Mouse (Mus musculus) retina, embryonic 14.5 days (tissue): ENCODE data around the gene Ap5b1.

Experiments
- DNase-seq: peaks from one replicate; pipeline ENCODE4 v3.0.0-alpha.2; 2015; ENCODE audit warnings: low spot score

Ap5b1 gene

DNA sequence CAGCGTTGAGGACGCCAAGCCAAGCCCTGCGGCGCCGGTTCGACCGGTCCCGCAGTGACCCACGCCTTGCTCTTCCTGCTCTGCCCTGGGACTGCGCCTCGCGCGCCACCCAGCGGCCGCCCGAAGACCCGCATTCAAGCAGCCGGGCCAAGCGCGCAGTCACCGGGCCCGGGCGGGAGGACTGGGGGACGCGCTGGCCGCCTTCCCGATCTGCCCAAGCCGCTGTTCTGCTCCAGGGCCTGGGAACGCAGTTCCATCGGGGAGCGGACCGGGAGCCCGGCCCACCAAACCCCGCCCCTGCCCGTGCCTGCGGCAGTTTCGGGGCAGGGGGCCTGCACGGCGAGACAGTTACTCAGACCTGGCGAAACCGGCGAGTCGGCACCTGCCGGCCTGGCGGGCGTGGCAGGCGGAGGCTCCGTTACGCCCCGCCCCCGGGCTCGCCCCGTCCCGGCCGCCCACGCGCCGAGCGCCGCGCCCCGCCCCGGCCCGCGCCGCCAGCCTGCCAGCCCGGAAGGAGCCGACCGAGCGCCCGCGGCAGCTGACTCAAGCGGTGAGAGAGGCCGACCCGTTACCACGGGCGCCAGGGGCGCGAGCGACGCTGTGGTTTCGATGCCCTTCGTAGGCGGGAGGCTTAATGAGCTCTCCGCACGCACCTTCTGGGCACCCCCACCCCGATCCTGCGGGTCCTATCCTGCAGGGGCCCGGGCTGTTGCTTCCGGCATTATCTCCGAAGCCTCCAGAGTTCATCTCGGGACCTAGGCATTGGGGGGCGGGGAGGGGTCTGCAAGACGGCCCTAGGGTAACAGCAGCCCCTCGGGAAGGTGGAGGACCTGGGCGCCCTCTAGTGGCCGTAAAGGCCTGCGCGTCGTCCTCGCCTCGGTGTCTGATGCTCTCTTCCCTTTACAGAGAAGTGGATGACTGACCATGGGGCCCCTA, at the start of gene Ap5b1:
Gene Ap5b1 (plus strand): TSS at position 492 of the 936 bp plus-strand sequence.
- DNase-seq = peak; percentile 94

DNA sequence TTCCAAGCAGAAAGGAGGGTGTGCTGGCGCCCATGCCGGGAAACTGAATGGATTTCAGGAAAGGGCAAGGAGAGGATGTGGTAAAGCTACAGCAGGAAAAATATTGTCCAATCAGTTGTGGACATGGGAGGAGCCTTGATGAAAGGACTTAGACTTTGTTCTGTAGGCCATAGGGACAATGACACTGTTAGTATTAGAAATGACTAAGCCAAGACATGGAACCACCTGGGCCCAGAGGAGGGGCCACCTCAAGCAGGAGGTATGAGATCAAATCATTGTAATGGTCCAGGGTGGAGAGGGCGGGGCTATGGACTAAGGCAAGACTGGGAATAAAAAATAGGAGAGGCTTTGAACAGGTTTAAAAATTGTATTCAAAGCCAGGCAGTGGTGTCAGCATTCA, 49.1 kb upstream of the Ap5b1 start:
- DNase-seq = no peak

DNA sequence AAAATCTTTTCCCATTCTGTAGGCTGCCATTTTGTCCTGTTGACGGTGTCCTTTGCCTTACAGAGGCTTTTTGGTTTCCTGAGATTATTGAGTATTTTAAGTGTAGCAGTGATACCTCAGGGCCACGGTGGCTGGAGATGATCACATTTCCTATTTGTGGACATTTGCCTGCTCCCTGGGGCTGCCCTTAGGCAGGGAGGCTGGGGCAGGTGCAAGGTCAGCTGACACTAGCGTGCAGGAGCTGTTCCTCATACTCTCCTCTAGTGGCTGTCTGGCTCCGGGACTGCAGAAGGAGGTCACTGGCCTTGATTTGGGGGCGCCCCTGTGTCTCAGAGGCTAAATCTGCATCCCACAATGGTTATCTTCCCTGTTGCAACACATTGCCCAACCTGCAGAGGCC, 42.6 kb upstream of the Ap5b1 start:
- no peak for DNase-seq

- DNase-seq = peak; percentile 100
These were observed 38.3 kb upstream of the Ap5b1 start for GRCm38 (mm10) chr19:5529325-5530137.

- no peak for DNase-seq
These were observed 37.7 kb upstream of the Ap5b1 start for GRCm38 (mm10) chr19:5530138-5530524.

DNA sequence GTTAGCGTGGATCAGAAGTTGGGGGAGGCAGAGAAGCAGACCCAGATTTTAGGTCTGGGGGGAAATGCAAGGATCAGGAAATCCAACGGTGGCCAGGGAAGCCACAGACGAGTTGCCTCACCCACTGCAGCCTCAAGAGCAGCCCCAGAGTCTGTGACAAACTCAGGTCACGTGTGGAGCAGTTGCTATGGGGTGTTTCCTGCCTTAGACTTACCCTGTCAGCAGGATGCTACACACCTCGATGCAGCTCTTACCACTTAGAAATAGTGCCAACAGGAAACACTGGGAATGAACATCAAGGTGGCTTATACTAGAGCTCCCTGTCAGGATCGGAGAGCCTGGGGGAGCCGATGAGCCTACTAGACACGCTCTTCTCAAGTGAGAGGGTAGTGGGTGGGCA, 35.3 kb upstream of the Ap5b1 start:
- no peak for DNase-seq

- DNase-seq = no peak
These were observed 29.0 kb upstream of the Ap5b1 start for GRCm38 (mm10) chr19:5538786-5539185.

DNA sequence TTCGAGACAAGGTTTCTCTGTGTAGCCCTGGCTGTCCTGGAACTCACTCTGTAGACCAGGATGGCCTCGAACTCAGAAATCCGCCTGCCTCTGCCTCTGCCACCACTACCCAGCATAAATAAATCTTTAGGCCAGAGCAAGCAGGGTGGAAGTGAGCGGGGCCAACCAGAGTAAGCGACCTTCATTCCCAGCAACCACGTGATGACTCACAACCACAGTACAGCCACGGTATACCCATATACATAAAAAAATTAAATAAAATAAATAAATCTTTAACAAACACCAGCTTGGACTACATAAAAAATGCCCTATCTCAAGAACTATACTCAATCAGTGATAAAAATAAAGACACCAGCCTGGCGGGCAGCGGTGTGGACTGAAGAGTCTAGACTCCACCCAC, 24.5 kb upstream of the Ap5b1 start:
- DNase-seq = no peak

DNA sequence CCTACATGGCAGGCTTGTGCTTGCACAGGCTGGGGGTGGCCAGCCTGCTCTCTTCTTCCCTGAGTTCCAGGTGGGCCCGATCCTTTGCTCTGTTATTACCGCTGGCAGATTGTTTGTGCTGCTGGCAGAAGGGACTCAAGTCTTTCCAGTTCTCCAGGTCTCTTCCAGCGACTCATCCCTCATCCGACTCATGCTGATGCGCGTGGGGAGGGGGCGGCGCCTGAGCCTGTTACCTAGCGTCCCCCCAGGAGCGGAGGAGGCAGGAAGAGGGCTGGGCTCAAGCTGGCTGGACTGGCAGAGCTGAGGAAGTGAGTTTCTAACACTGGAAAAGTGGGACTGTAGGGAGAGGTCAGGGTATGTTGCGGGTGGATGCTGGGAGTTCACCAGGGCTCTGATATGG, 23.8 kb upstream of the Ap5b1 start:
- DNase-seq = no peak

- DNase-seq = no peak
These were observed 20.3 kb upstream of the Ap5b1 start for GRCm38 (mm10) chr19:5547471-5548056.

GRCm38 (mm10) chr19:5553802-5554201, 14.0 kb upstream of the Ap5b1 start:
- DNase-seq = no peak

DNA sequence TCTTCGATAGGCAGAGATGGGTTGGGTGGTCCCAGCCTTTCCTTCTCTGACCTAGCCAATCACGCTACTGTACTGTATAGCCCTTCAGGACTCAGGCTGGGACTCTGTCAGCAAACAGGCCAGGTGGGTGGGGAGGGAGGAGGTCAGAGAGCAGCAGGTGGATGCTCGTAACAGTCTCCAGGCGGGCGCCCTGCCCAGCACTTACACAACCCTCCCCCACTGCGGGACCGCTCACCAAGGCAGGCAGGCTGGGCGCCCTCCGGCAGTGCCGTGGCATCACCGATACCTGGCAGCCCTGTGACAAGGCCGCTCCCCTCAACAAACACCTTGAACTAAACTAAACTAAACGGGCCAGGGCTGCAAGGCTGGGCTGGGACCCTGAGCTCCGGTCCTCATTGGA, 13.6 kb upstream of the Ap5b1 start:
- no peak for DNase-seq

DNA sequence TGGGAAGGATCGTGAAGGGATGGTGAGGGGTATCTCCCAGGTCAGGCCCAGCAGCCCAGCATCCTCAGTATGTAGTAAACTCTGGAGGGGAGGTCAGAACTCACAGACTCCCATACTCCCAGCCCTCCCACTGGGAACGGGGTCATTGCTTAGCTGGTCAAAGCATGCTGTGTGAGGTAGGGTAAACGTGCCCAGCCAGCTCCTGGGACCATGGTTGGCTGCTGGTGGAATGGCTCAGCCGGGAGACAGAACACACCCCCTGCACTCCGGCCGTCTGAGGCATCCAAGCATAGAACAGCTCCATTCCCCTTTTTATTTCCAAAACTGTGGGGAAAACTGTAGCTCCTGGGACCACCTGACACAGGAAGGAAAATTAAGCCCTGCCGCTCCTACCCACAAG, 9.7 kb upstream of the Ap5b1 start:
- DNase-seq = no peak

- DNase-seq = no peak
These were observed 9.1 kb upstream of the Ap5b1 start for GRCm38 (mm10) chr19:5558770-5559169.

DNA sequence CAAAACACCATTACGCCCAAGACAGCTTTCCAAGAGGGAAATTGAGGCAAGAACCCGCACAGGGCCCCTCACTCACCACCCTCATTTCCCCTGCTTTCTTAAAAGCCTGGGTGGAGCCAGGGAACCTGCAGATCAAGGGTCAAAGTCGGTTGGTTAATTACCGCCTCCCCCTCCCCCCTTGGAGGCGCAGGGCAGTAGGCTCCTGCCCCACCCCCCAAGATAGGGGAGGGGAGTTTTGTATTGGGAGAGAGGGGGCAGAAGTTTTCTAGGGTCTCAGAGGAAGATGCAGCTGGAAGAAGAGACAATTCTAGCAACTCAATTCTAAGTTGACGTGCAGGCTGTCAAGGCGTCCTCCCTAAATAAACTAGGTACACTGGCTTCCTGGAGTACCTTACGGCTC, 8.6 kb upstream of the Ap5b1 start:
- no peak for DNase-seq

DNA sequence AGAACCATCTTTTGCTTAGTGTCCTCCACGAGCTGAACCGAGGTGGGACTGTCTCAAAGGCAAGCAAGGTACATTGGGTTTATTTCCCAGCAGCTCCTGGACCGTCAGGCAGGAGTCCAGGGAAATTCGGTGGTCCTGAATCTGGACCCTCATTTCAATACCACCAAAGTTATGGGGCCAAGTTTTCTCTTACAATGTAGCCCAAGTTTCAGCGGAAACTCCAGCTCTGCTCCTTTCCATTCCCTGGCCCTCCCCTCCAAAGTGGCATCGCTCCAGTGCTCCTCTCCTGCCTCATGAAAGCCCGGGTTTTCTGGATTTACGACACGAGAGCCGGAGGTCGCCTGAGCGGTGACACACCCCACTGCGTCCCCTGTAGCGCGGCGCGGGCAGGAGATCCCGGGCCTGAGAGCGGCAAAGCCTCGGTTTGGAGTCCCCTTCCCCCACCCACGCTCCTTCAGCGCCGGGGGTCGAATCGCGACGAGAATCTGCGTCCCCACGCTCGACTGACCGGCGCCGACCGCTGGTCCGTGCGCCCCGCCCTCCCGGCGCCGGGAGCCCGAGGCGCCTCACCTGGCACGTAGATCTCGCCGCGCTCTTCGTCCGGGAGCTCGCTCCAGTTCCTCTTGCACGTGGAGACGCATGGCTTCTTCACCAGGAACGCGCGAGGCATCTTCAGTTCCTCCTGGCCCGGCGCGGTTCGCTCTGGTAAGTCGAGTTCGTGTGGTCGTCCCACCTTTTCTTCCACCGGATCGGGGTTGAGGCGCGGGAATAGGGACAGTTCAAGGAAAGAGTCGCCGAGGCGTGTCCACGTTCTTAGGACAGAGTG, 8.0 kb upstream of the Ap5b1 start:
- no peak for DNase-seq

- DNase-seq = peak; percentile 50
These were observed 7.3 kb upstream of the Ap5b1 start, which contains the start of gene Ovol1 for GRCm38 (mm10) chr19:5560457-5561041. Ovol1 (minus strand) TSS chr19:5560646.

DNA sequence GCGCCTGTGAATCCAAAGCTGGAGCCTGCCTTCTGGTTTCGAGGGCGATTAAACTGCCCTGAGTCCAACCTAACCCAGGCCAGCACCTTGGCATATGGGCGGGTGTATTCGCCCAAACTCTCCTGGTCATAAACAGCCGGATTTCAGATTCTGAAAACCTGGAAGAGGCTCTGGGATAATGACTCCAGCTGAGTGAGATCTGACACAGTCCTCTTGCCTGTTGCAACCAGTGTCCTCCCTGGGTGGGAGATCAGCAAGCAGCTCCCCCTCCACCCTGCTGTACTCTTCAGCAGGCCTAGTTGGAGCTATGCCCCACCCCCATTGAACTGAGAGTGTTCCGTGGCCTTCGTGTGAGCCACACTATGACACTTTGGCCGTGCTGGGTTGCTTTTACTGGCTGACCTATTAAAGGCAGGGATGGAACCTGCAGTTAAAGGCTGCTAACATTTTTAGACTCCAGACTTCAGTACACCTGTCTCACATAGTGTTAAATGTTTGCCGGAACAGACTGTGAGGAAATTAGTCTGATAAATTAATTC, 6.5 kb upstream of the Ap5b1 start:
- peak; percentile 15 for DNase-seq

DNA sequence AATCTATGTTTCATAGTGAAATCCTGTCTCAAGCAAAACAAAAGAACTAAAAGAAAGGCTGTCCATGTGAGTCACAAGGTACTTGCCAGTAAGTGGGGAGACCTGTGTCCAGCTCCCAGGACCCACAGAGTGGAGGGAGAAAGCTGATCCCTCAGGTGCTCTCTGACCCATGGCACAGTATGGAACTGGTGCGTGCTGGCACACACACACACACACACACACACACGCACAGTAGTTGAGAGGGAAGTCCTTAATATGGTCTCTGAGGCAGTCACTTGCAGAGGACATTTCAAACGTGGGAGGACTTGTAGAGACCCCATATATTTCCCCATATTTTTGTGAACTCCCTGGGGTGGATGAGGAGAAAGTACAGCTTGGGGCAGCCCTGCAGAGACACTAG, 5.9 kb upstream of the Ap5b1 start:
- DNase-seq = no peak

DNA sequence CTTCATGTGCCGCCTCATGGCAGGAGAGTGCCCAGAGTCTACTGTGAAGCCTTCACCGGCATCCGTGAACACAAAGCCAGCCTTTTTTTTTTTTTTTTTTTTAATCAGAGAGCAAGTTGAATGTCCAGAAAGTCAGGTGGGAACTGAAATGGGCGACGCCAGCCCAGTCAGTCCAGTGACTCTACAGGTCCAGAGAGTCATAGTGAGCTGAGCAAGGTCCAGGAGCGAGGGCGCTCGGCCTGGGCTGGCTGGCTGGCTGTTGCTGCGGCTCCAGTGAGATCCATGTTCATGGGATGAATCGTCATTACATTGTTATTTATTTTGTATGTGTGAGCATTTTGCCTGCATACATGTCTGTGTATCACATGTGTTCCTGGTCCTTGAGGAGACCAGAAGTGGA, 5.0 kb upstream of the Ap5b1 start:
- DNase-seq = no peak

DNA sequence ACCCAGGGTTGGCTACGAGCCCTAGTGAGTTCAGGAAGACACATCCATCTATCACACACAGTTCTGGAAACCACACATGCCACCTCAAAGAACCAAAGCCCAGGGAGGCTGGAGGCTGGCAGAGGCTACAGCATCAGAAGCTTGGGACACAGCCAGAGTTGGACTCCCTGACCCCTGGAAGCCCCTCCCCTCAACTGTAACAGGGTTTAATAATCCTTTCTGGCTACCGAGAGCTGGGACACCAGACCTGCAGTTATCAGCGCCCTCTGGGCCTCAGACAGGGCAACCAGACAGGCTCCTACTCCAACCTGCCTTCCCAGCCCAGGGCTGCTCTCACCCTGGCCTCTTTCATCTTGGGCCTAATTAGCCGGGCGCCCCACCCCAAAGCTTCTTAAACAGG, 1.5 kb upstream of the Ap5b1 start:
- DNase-seq = no peak
